Mouse (Mus musculus) cortical plate, adult 2 months (tissue): Measurements from ENCODE around the gene Tnnt1.

Experiments
- CTCF ChIP-seq: fragments of 200-500 bp; IDR thresholded peaks from 2 replicates; pipeline ENCODE4 v1.5.1; 2011; ENCODE audit warnings: mild to moderate bottlenecking, control low read depth, low read length; ENCODE audit not compliant: insufficient read depth; ENCODE audit errors: extremely low read depth
- POLR2A ChIP-seq: fragments of 200-500 bp; IDR thresholded peaks from 2 replicates; pipeline ENCODE4 v1.6.1; 2011; ENCODE audit warnings: mild to moderate bottlenecking, low read length, control low read depth; ENCODE audit not compliant: insufficient read depth; ENCODE audit errors: extremely low read depth

DNA sequence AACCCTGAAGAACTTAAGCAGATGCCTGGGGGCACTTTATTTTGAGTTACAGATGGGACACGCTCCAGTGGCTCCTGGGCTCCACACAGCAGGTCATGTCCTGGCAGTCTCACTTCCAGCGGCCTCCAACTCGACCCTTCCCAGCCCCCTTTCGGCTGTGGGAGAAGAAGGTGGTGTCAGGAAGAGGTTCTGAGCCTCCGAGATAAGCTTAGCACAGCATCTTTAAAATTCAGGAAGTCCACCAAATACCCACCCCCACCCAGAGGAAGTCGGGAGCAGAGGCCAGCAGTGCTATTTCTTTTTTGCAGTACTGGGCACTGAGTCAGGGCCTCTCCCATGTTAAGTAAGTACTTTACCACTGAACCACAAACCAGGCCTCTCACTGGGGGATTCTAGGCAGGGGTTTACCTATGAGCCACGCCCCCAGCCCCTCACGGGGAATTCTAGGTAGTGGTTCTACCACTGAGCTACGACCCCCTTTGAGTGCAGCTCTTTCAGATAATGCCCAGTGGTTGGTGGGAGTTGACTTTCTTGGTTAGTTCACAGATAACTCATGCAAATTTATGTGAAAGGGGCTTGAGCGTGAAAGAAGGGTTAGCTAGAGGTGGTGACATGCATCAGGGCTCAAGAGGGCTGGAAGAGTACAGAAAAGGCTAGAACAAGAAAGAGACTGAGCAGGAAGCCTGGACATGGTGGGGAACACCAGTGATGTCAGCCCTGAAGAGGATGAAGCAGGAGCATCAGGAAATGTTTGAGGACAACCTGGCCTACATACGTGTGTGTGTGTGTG, 11.3 kb downstream of the Tnnt1 start:
- no peak for TF ChIP-seq CTCF
- TF ChIP-seq POLR2A = no peak
